Mouse (Mus musculus) right cerebral cortex, adult 2 months (tissue): ENCODE measurements at regions not wholly inside any gene's neighbourhood (a gene's known extent, or its start where the extent isn't known, plus 50 kb on each side); places are given as distances from the start of the nearest gene placed in this dataset.
"Not testable (repeated sequence)": the region's sequence is repeated elsewhere in the genome, so short reads cannot be mapped to it uniquely, and the experiment has no call there.

Experiments
- DNase-seq, 2 experiments: peaks; one replicate each; pipeline ENCODE4 v3.0.0; 2021 to 2022; ENCODE audit warnings: low spot score in 2 of 2

GRCm38 (mm10) chr5:63331186-63331585, 317.7 kb upstream of the Nwd2 start:
- peak in 1 of 2 experiments; percentile 13 for DNase-seq

- DNase-seq: no peak
Measured at GRCm38 (mm10) chr5:63351108-63351507, 297.8 kb upstream of the Nwd2 start.

- DNase-seq: peak; percentile 33 to 41
Measured at GRCm38 (mm10) chr5:63391956-63392355, 256.9 kb upstream of the Nwd2 start.

- DNase-seq: no peak
Measured at GRCm38 (mm10) chr5:63397963-63398362, 250.9 kb upstream of the Nwd2 start.

- DNase-seq: no peak
Measured at GRCm38 (mm10) chr5:63430167-63430566, 218.7 kb upstream of the Nwd2 start.

GRCm38 (mm10) chr5:63444407-63444806, 204.5 kb upstream of the Nwd2 start:
- no peak for DNase-seq

GRCm38 (mm10) chr5:63445171-63445570, 203.7 kb upstream of the Nwd2 start:
- DNase-seq: no peak

GRCm38 (mm10) chr5:63468526-63469268, 180.2 kb upstream of the Nwd2 start:
- no peak for DNase-seq

GRCm38 (mm10) chr5:63469701-63470100, 179.2 kb upstream of the Nwd2 start:
- DNase-seq: no peak

- DNase-seq: no peak
Measured at GRCm38 (mm10) chr5:63473163-63473562, 175.7 kb upstream of the Nwd2 start.

- DNase-seq: no peak
Measured at GRCm38 (mm10) chr5:63476240-63476973, 172.5 kb upstream of the Nwd2 start.

GRCm38 (mm10) chr5:63498952-63499351, 149.9 kb upstream of the Nwd2 start:
- DNase-seq: peak; percentile 36 to 52

GRCm38 (mm10) chr5:63503056-63503845, 145.7 kb upstream of the Nwd2 start:
- peak; percentile 57 to 64 for DNase-seq

GRCm38 (mm10) chr5:63534197-63534596, 114.7 kb upstream of the Nwd2 start:
- DNase-seq: no peak

- no peak for DNase-seq
Measured at GRCm38 (mm10) chr5:63540530-63540929, 108.4 kb upstream of the Nwd2 start.

- no peak for DNase-seq
Measured at GRCm38 (mm10) chr5:63545482-63545881, 103.4 kb upstream of the Nwd2 start.

GRCm38 (mm10) chr5:63565891-63566290, 83.0 kb upstream of the Nwd2 start:
- DNase-seq: not testable (repeated sequence)

- DNase-seq: no peak
Measured at GRCm38 (mm10) chr5:63575401-63575800, 73.5 kb upstream of the Nwd2 start.

- DNase-seq: no peak
Measured at GRCm38 (mm10) chr5:63579409-63579808, 69.5 kb upstream of the Nwd2 start.

- DNase-seq: no peak
Measured at GRCm38 (mm10) chr5:63587051-63587450, 61.9 kb upstream of the Nwd2 start.

- no peak for DNase-seq
Measured at GRCm38 (mm10) chr5:63587855-63588254, 61.0 kb upstream of the Nwd2 start.
